Mouse (Mus musculus) cerebellum, adult 2 months (tissue): Measurements from ENCODE around the gene Cpa5.

ENCODE experiments used
- CTCF ChIP-seq: fragments of 200-500 bp; IDR thresholded peaks from 2 replicates; pipeline ENCODE4 v1.5.1; 2011; ENCODE audit warnings: low read depth, mild to moderate bottlenecking, control low read depth, low read length, moderate library complexity, borderline replicate concordance; ENCODE audit not compliant: insufficient read depth
- POLR2A ChIP-seq: fragments of 200-500 bp; IDR thresholded peaks from 2 replicates; pipeline ENCODE4 v1.6.1; 2011; ENCODE audit warnings: low read length, control low read depth, borderline replicate concordance; ENCODE audit not compliant: insufficient read depth

DNA sequence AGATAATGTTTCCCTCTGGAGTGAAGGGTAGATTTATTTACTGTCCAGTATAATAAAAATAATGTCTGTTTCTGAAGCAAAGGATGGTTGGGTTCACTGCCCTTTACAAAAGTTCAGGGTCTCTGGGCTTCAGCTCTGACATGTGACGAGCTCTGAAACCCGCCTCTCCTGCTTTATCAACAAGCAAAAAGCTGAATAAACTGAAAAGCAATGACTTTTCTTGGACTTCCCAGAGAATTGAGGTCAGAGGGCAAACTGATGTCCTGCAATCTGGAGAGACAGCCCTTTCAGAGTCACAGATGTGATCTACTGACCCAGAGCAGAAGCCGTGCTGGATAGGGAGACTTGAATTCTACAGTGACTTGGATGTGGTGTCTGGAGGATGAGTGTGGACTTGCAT, 10.8 kb upstream of the Cpa5 start:
- TF ChIP-seq POLR2A (no peak), CTCF (no peak)
